Mouse (Mus musculus): Measurements from ENCODE around the gene Pcyt1a. TPM values are rescaled to one million over a fixed set of nuclear protein-coding genes. Genes with fewer than 3 reads are reported as not detected.

Pcyt1a gene
- total and polyA plus RNA-seq, 3 experiments, result 36.9 to 53.7 TPM; not detected in 1

DNA sequence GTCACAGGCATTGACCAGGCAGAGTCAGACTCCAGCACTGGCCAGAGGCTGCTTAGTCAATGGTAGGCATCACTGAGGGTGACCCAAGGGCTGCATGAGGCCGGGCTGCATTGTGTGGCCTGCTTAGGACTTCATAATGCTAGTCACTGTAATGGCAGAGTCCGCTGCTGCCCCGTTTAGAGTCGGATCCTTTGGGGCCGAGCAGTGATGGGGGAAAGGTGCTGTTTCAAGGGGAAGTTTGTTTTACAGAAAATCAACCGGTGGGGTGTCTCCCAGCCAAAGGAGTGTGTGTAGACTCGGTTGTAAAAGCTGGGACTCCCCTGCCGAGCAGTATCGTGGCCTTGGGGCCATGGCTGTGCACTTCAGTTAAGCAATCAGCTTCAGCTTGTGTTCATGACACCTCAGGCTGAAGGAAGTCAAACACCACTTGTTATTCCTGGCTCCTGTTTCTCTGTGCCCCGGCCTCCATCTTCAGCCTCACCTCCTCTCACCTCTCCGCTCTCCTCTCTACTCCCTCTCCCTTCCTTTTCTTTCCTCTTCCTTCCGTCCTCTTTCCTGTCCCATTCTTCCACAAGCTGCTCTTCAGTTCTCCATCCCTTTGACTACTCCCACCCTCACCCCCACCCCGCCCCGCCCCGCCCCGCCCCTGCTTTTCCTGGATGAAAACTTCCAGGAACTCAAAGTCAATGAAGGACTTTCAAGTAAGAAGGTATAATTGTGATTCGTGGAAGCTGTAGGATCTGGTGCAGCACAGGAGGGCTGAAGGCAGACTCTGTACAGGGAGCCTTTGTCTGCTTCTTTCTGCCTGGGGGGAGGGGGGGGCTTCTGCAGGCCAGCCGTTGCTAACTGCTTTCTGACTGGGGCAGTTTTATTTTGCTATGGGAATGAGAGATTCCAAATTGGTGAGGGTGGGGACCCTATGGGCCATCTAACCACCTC is 79.9 kb downstream of the Pcyt1a start:
- H3K36me3 ChIP-seq (ENCODE audit: control insufficient read depth in 1 of 2, insufficient read depth in 2 of 2, low read length in 2 of 2), result peaks cover 0 to 37% of the 10 kb centered on the region in 2 experiments; a peak in 2 of 4 replicates
- H3K4me3 ChIP-seq (ENCODE audit: control insufficient read depth in 1 of 2, insufficient read depth in 1 of 2, low read depth in 2 of 2, low read length in 2 of 2), result no peak overlapping the region
- peaks cover 19 to 31% of the 10 kb centered on the region in 2 experiments for H3K4me1 ChIP-seq (ENCODE audit: control insufficient read depth in 1 of 2, insufficient read depth in 2 of 2, low read length in 2 of 2)
- H3K9ac ChIP-seq (ENCODE audit: control insufficient read depth, low read depth, low read length, poor library complexity, severe bottlenecking), result peak overlapping the region; percentile 69
- TF ChIP-seq TAL1 (IDR thresholded peaks at IDR 0.05; ENCODE audit: low read length) (peak; percentile 25; the same call in 1 of the 2 replicates), MXI1 (IDR thresholded peaks at IDR 0.05; ENCODE audit: low read depth, low read length) (peak; percentile 36; the same call in 1 of the 2 replicates), NRF1 (IDR thresholded peaks at IDR 0.05; ENCODE audit: insufficient read depth, low read depth, low read length, poor library complexity, severe bottlenecking) (no peak), ZNF384 (IDR thresholded peaks at IDR 0.05; ENCODE audit: low read depth, low read length) (no peak), TBP (IDR thresholded peaks at IDR 0.05; ENCODE audit: low read depth, low read length) (0 out of 2 replicates have a peak, but pooled peaks have one; percentile 41), HCFC1 (IDR thresholded peaks at IDR 0.05; ENCODE audit: low read depth, low read length) (0 out of 2 replicates have a peak, but pooled peaks have one; percentile 16), MAFK (IDR thresholded peaks at IDR 0.05; ENCODE audit: borderline replicate concordance, low read depth, low read length) (no peak)
- no peaks in the 10 kb centered on the region; the same call in 1 of the 2 replicates for H3K79me2 ChIP-seq (ENCODE audit: control insufficient read depth, insufficient read depth, low read length, poor library complexity)
- H3K27me3 ChIP-seq (ENCODE audit: control insufficient read depth in 1 of 2, insufficient read depth in 2 of 2, low read length in 2 of 2), result no peaks in the 10 kb centered on the region
- peak overlapping the region; percentile 98 for H3K27ac ChIP-seq (ENCODE audit: control insufficient read depth, low read depth, low read length)
- no peaks in the 10 kb centered on the region for H3K9me3 ChIP-seq (replicated peaks; ENCODE audit: insufficient read depth, low read length)
- DNase-seq (ENCODE audit: low read depth, low spot score), result peak; percentile 57

DNA sequence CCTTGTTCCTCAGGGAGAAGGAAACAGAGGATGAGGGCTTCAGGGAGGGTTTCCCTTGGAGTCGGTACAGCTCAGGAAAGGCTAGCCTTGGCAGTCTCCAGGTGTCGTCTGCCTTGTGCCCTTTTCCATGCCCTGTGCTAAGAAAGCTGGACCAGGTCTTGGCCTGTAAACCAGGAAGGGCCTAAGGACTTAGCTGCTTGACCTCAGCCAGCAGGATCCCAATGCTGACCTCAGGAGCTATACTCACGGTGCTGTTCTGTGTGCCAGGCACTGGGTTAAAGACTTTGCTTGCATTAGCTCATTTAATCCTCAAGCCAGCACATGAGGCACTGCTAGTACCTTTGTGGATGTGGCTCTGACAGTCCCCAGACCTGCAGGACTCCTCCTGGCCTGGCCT is 80.6 kb downstream of the Pcyt1a start:
- no peak for DNase-seq (ENCODE audit: low read depth, low spot score)
- Histone ChIP-seq H3K36me3 (ENCODE audit: control insufficient read depth in 1 of 2, insufficient read depth in 2 of 2, low read length in 2 of 2) (peaks cover 0 to 39% of the 10 kb centered on the region in 2 experiments; a peak in 2 of 4 replicates), H3K79me2 (ENCODE audit: control insufficient read depth, insufficient read depth, low read length, poor library complexity) (no peaks in the 10 kb centered on the region; the same call in 1 of the 2 replicates), H3K4me1 (ENCODE audit: control insufficient read depth in 1 of 2, insufficient read depth in 2 of 2, low read length in 2 of 2) (peaks cover 19 to 35% of the 10 kb centered on the region in 2 experiments), H3K27ac (ENCODE audit: control insufficient read depth, low read depth, low read length) (0 out of 2 replicates have a peak overlapping the region, but pooled peaks have one; percentile 16), H3K9me3 (replicated peaks; ENCODE audit: insufficient read depth, low read length) (no peaks in the 10 kb centered on the region), H3K9ac (ENCODE audit: control insufficient read depth, low read depth, low read length, poor library complexity, severe bottlenecking) (no peak overlapping the region; the same call in 1 of the 2 replicates), H3K27me3 (ENCODE audit: control insufficient read depth in 1 of 2, insufficient read depth in 2 of 2, low read length in 2 of 2) (no peaks in the 10 kb centered on the region), H3K4me3 (ENCODE audit: control insufficient read depth in 1 of 2, insufficient read depth in 1 of 2, low read depth in 2 of 2, low read length in 2 of 2) (no peak overlapping the region)
- TF ChIP-seq RCOR1 (IDR thresholded peaks at IDR 0.05; ENCODE audit: low read depth, low read length), result no peak
- no peak for TF ChIP-seq GATA1 (IDR thresholded peaks at IDR 0.05; ENCODE audit: low read depth, low read length)
- no peak for TF ChIP-seq SIN3A (IDR thresholded peaks at IDR 0.05; ENCODE audit: low read length)
- no peak for TF ChIP-seq SMC3 (IDR thresholded peaks at IDR 0.05; ENCODE audit: low read depth, low read length)
- TF ChIP-seq ZNF384 (IDR thresholded peaks at IDR 0.05; ENCODE audit: low read depth, low read length), result no peak
- no peak for TF ChIP-seq MYB (IDR thresholded peaks at IDR 0.05; ENCODE audit: low read depth, low read length)
- no peak for TF ChIP-seq POLR2AphosphoS5 (IDR thresholded peaks at IDR 0.05; ENCODE audit: borderline replicate concordance, low read depth, low read length)

All from MEL (cell line).